Mouse (Mus musculus) heart, embryonic 14.5 days (tissue): ENCODE data around the gene Mamdc4. TPM values are rescaled to one million over a fixed set of nuclear protein-coding genes. Genes with fewer than 3 reads are reported as not detected.

Source experiments
- ATAC-seq: fragments of 200-750 bp; cut with Nextera tagmentation; 2 replicates; pipeline ENCODE4 v1.8.0; 2017; ENCODE audit warnings: low read depth, moderate TSS enrichment; ENCODE audit not compliant: insufficient number of reproducible peaks, insufficient read depth, low FRiP score
- H3K27ac ChIP-seq, 2 experiments: fragments of 200-500 bp in 1 of 2; fragments of 300-500 bp in 1 of 2; sonication (generic) in 1 of 2; replicated peaks in 1 of 2; 2 replicates each; pipeline ENCODE4 v1.5.1; 2012 to 2014; ENCODE audit warnings: low read depth in 2 of 2, low read length in 2 of 2, control low read depth in 1 of 2, mild to moderate bottlenecking in 1 of 2, mixed read lengths in 1 of 2; ENCODE audit not compliant: control insufficient read depth in 1 of 2, insufficient read depth in 1 of 2
- H3K27me3 ChIP-seq: fragments of 300-500 bp; sonication (generic); 2 replicates; pipeline ENCODE4 v1.6.1; 2014; ENCODE audit warnings: mild to moderate bottlenecking, low read length, control low read depth; ENCODE audit not compliant: control insufficient read depth, insufficient read depth
- H3K36me3 ChIP-seq: fragments of 300-500 bp; sonication (generic); 2 replicates; pipeline ENCODE4 v1.6.1; 2014; ENCODE audit warnings: mild to moderate bottlenecking, control low read depth, low read length, mixed read lengths; ENCODE audit not compliant: control insufficient read depth, insufficient read depth
- H3K4me1 ChIP-seq, 2 experiments: fragments of 200-500 bp in 1 of 2; fragments of 300-500 bp in 1 of 2; sonication (generic) in 1 of 2; 2 replicates each; pipeline ENCODE4 v1.6.1; 2012 to 2014; ENCODE audit warnings: low read length in 2 of 2, control low read depth in 1 of 2, mixed read lengths in 1 of 2; ENCODE audit not compliant: control insufficient read depth in 2 of 2, insufficient read depth in 2 of 2
- H3K4me2 ChIP-seq: fragments of 300-500 bp; sonication (generic); 2 replicates; pipeline ENCODE4 v1.6.1; 2014; ENCODE audit warnings: mild to moderate bottlenecking, low read length
- H3K4me3 ChIP-seq, 2 experiments: fragments of 200-500 bp in 1 of 2; fragments of 300-500 bp in 1 of 2; sonication (generic) in 1 of 2; 2 replicates each; pipeline ENCODE4 v1.5.1; 2012 to 2014; ENCODE audit warnings: low read length in 2 of 2, mild to moderate bottlenecking in 2 of 2, control low read depth in 1 of 2, low read depth in 1 of 2, moderate library complexity in 1 of 2; ENCODE audit not compliant: control insufficient read depth in 1 of 2, insufficient read depth in 1 of 2
- H3K9ac ChIP-seq: fragments of 300-500 bp; sonication (generic); 2 replicates; pipeline ENCODE4 v1.6.1; 2014; ENCODE audit warnings: mild to moderate bottlenecking, low read length
- H3K9me3 ChIP-seq: fragments of 300-500 bp; sonication (generic); 2 replicates; pipeline ENCODE4 v1.6.1; 2016; ENCODE audit warnings: low read length, control low read depth; ENCODE audit not compliant: control insufficient read depth
- WGBS: fragments of 180-500 bp; shearing (Covaris S2); extraction: QIAGEN DNeasy Blood & Tissue Kit; methylation state at CpG from one replicate; pipeline ENCODE4 v1.1.7; 2014; 5-methylcytosine and 5-hydroxymethylcytosine counted together
- polyA plus RNA-seq: library from polyadenylated mRNA; unstranded; fragments of >200 nt; fragmentation: Nextera tagmentation; extraction: Ambion mirVana; gene quantifications from 2 replicates; pipeline ENCODE4 v1.2.1, GENCODE M21; 2014

The Mamdc4 gene
- polyA plus RNA-seq, 1 experiment from 2014 or later, result 1.4 TPM

DNA sequence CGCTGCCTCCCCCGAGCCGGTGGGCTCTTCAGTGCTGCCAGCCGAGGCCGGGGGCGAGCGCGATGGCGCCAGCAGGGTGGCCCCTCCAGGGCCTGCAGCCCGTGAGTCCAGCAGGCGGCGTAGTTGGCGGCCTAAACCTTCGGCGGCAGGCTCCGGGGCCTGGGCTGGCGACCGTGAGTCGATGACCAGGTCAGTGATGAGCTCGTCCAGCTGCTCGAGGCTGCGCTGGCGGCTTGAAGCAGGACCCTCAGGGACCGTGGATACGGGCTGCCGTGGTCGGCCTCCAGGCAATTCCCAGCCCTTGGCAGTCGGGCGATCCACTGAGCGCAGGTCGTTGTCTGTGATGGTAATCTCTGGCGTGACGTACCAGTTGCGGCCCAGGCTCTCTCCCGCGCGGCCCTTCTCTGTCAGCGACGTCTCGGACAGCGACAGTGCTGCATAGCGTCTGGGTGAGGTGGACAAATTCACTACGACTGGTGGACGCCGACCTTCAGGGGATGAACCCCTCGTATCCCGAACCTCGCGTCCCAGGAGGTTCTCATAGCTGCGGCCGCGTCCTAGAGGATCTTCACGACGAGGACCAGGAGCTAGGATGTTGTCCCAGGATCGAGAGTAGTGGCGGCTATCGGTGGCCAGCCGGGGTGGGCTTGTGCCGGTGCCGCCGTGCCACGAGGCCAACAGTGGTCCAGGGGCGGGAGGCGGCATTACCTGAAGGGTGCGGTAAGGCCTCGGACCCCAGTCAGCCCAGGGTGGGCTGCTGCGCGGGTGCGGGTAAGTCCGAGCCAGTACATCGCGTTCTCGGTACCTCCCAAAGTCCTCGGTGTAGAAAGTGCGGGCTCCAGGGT, 3.5 kb upstream of the Mamdc4 start:
- peak overlapping the region; percentile 51 for H3K4me2 ChIP-seq
- H3K9me3 ChIP-seq, result no peaks in the 10 kb centered on the region
- 0 out of 2 replicates have a peak overlapping the region, but pooled peaks have one; percentile 11 for H3K9ac ChIP-seq
- H3K4me1 ChIP-seq, result peaks cover 37 to 55% of the 10 kb centered on the region in 2 experiments
- no peak for ATAC-seq
- H3K27me3 ChIP-seq, result peaks cover 55% of the 10 kb centered on the region
- H3K27ac ChIP-seq, result no peak overlapping the region
- peaks cover 6% of the 10 kb centered on the region for H3K36me3 ChIP-seq
- peak overlapping the region; percentile 1 to 29; a peak in 2 of 4 replicates for H3K4me3 ChIP-seq
- WGBS, result 6% methylated on average over 75 of the region's 75 CpGs

DNA sequence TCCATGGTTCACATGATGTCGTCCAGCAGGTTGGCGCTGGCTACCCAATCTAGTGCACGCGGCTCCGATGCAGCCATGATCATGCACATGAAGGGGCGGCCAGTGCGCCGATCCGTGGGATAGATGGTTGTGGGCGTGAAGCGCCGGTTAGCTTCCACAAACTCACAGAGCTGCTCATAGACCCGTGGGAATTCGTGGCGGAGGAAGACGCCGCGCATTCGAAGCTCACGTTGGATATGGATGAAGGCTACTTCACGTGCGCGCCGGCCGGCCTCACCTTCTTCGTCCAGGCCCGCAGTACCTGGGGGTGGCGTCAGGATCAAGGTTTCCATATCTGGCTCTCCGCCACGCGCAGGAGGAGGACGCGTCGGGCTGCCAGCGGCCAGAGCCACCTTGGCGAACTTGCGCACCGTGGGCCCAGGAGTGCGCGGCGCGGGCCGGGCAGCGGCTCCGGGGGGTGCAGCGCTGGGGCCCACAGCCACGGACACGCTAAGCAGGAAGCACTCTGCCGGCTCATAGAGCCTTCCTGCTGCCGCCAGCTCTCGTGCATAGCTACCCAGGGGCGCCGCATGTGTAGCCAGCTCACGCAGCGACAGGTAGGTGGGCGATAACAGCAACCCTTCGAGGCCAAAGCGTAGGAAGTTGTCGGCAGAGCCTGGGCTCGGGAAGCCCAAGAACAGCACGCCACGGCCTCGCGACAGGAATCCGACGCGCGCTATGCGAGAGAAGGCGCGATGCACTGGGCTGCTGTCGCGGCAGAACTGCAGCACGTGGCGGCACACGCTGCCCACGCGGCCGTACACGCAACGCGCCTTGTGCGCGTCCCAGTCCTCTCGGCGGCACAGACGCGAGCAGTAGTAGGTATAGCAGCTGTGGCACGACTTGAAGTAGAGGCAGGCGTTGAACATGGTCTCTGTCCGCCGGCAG, 2.6 kb upstream of the Mamdc4 start:
- peak overlapping the region; percentile 51 for H3K4me2 ChIP-seq
- peaks cover 35 to 53% of the 10 kb centered on the region in 2 experiments for H3K4me1 ChIP-seq
- peak overlapping the region in 1 of 2 experiments; percentile 29; a peak in 2 of 4 replicates for H3K4me3 ChIP-seq
- no peaks in the 10 kb centered on the region for H3K9me3 ChIP-seq
- no peak for ATAC-seq
- H3K27me3 ChIP-seq, result peaks cover 55% of the 10 kb centered on the region
- H3K27ac ChIP-seq, result no peak overlapping the region
- 15% methylated on average over 92 of the region's 92 CpGs for WGBS
- no peak overlapping the region for H3K9ac ChIP-seq
- no peaks in the 10 kb centered on the region for H3K36me3 ChIP-seq

DNA sequence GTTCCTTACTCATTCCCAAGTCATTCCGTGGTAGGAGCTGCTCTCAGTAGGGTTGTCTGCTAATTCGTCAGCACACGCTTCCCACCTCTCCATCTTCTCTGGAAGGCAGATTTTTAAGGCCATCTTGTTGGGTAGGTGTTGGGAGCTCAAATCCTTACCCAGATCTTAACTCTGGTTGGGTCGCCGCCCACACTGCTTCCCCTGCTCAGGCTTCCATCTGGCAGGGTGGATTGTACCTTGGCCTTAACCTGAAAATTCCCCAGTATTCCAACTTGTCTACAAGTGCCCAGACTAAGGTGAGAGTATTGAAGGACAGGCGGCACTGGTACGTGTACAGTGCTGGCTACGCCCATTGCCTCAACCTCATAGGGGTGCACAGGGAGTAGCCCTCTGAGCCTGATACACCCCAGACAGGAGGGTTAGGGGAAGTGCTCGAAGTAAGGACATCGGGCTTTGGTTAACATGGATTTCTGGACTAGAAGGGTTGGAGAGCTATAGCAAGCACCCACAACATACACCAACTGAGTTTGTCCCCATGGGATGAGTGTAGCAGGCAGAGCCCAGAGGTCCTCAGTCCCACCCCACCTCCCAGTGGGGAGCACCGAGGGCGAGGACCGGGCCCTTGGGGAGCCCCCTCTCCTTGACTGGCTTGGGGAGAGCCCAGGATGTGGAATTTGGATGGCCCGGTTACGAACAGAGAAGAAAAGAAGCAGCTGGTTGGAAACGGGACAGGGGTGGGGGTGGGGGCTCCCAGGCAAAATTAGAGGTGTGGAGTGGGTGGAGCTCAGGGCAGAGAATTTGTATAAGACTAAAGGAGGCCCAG, 1.6 kb upstream of the Mamdc4 start:
- no peaks in the 10 kb centered on the region for H3K9me3 ChIP-seq
- peaks cover 53% of the 10 kb centered on the region for H3K27me3 ChIP-seq
- H3K4me3 ChIP-seq, result no peak overlapping the region
- peak overlapping the region; percentile 69 for H3K9ac ChIP-seq
- H3K36me3 ChIP-seq, result peaks cover 9% of the 10 kb centered on the region
- peak overlapping the region; percentile 70 for H3K4me2 ChIP-seq
- ATAC-seq, result no peak
- WGBS, result 79% methylated on average over 16 of the region's 16 CpGs
- H3K27ac ChIP-seq, result no peak overlapping the region
- H3K4me1 ChIP-seq, result peaks cover 29 to 50% of the 10 kb centered on the region in 2 experiments

DNA sequence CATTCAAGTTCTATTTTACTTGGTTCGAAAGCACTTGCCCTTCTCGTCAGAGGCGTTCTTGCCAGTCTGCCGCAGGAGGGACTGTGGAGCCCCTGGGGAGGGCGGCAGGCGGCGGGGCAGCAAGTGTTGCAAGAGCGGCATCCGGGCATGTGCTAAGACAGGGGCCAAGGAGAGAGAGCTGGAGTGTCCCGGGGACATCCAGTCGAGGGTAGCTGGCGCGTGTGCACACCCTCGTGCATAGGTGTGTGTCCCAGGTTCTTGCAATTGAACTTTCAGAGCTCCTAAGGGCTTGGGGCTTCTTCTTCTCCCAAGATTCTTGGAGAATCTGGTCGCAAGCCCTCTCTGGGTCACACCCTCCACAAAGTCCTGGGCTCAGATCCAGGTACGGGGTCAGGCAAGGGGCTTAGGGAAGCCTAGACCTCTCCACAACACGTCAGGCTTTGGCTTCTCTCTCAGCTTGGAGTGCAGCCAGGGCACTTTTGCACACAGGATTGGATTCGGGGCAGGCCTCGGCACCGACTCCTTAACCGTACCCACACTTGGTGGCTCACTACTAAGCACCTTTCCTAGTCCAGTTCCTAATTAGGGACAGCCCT, 885 bp upstream of the Mamdc4 start:
- Histone ChIP-seq H3K4me3 (peak overlapping the region; percentile 52 to 81), H3K27me3 (peaks cover 46% of the 10 kb centered on the region), H3K36me3 (peaks cover 15% of the 10 kb centered on the region), H3K9ac (peak overlapping the region; percentile 69), H3K4me2 (peak overlapping the region; percentile 70), H3K4me1 (peaks cover 27 to 44% of the 10 kb centered on the region in 2 experiments), H3K27ac (peak overlapping the region; percentile 36 to 84; a peak in 3 of 4 replicates), H3K9me3 (no peaks in the 10 kb centered on the region)
- ATAC-seq, result no peak
- 12% methylated on average over 20 of the region's 21 CpGs for WGBS

DNA sequence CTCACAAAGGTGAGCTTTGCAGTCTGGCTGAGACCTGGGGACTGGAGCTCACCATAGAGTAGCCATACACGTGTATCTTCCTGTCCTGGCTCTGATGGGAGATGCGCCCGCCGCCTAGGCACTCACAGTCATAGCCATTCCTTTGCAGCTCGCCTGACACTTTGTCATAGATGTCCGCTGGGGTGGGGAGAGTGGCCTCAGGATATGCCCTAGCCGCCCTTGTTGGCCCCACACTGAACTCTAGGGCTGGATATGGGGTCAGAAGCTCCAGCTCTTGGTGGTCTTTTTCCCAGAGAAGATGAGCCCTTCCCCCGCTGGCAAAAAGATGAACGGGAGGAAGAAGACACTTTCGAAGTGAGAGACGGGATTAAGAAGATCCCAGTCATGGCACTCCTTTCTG, 509 bp downstream of the Mamdc4 start:
- Histone ChIP-seq H3K4me1 (peaks cover 27 to 38% of the 10 kb centered on the region in 2 experiments), H3K4me2 (peak overlapping the region; percentile 70), H3K9me3 (no peaks in the 10 kb centered on the region), H3K9ac (peak overlapping the region; percentile 69), H3K4me3 (peak overlapping the region; percentile 52 to 81), H3K27ac (peak overlapping the region in 1 of 2 experiments; percentile 84; a peak in 1 of 4 replicates), H3K36me3 (peaks cover 28% of the 10 kb centered on the region), H3K27me3 (peaks cover 32% of the 10 kb centered on the region)
- 12% methylated on average over 11 of the region's 11 CpGs for WGBS
- ATAC-seq, result no peak

DNA sequence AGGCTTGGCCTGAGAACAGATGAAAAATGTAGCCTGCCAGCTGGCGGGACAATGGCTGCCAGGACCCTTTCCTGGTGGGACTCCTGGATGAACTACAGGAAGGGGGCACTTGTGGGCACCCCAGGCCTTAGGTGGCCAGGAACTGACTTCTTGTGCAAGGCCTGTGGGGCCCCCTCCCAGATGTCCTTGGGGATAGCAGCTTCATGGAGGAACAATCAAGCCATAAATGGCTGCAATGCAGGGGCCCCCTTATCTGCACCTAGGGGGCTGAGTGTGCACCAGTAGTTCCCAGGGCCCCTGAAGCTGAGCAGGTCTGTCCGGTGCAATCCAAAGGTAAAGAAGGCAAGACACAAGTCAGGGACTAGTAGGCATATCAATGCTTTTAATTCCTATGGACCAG, 1.6 kb downstream of the Mamdc4 start:
- Histone ChIP-seq H3K9ac (no peak overlapping the region), H3K27me3 (peaks cover 21% of the 10 kb centered on the region), H3K4me1 (peaks cover 26 to 32% of the 10 kb centered on the region in 2 experiments), H3K36me3 (peaks cover 39% of the 10 kb centered on the region), H3K9me3 (no peaks in the 10 kb centered on the region), H3K4me3 (no peak overlapping the region), H3K27ac (no peak overlapping the region), H3K4me2 (no peak overlapping the region)
- no peak for ATAC-seq
- WGBS, result 79% methylated on average over 2 of the region's 2 CpGs
